Mouse (Mus musculus) frontal cortex, postnatal 25 days (tissue): ENCODE measurements around the gene Ovgp1.
A peak's percentile ranks its signal among the peaks of the same experiment; 100 is the strongest.
"Not testable (repeated sequence)": the region's sequence is repeated elsewhere in the genome, so short reads cannot be mapped to it uniquely, and the experiment has no call there.

Experiments used
- DNase-seq, 2 experiments: peaks; one replicate each; pipeline ENCODE4 v3.0.0; 2022; ENCODE audit warnings: low spot score in 2 of 2

Ovgp1 gene

GRCm38 (mm10) chr3:105973411-105973810 is at the start of gene Ovgp1:
Gene Ovgp1 (plus strand): TSS chr3:105973711.
- no peak for DNase-seq

GRCm38 (mm10) chr3:105924616-105925015 is 48.9 kb upstream of the Ovgp1 start:
- DNase-seq, result no peak

GRCm38 (mm10) chr3:105927561-105928194 is 45.8 kb upstream of the Ovgp1 start:
- no peak for DNase-seq

- DNase-seq, result no peak
Measured at GRCm38 (mm10) chr3:105928195-105928569, 45.3 kb upstream of the Ovgp1 start.

- DNase-seq, result no peak
Measured at GRCm38 (mm10) chr3:105928781-105929180, 44.7 kb upstream of the Ovgp1 start.

GRCm38 (mm10) chr3:105929821-105930220 is 43.7 kb upstream of the Ovgp1 start:
- DNase-seq, result no peak

- DNase-seq, result no peak
Measured at GRCm38 (mm10) chr3:105931095-105931494, 42.4 kb upstream of the Ovgp1 start.

- no peak for DNase-seq
Measured at GRCm38 (mm10) chr3:105932240-105933071, 41.1 kb upstream of the Ovgp1 start, which contains the start of gene I830077J02Rik. Gene I830077J02Rik (minus strand): TSS chr3:105932664.

GRCm38 (mm10) chr3:105933926-105934325 is 39.6 kb upstream of the Ovgp1 start:
- DNase-seq, result no peak

GRCm38 (mm10) chr3:105935033-105935432 is 38.5 kb upstream of the Ovgp1 start:
- no peak for DNase-seq

GRCm38 (mm10) chr3:105936111-105936510 is 37.4 kb upstream of the Ovgp1 start:
- no peak for DNase-seq

GRCm38 (mm10) chr3:105951348-105951747 is 22.2 kb upstream of the Ovgp1 start:
- DNase-seq, result no peak

GRCm38 (mm10) chr3:105957235-105957634 is 16.3 kb upstream of the Ovgp1 start:
- DNase-seq, result no peak

- DNase-seq, result no peak
Measured at GRCm38 (mm10) chr3:105958204-105958603, 15.3 kb upstream of the Ovgp1 start.

- peak; percentile 94 for DNase-seq
Measured at GRCm38 (mm10) chr3:105958974-105959580, 14.4 kb upstream of the Ovgp1 start, which contains the start of gene Wdr77. Gene Wdr77 (plus strand): TSS chr3:105959369.

- no peak for DNase-seq
Measured at GRCm38 (mm10) chr3:105959585-105959984, 13.9 kb upstream of the Ovgp1 start.

GRCm38 (mm10) chr3:105959999-105960398 is 13.5 kb upstream of the Ovgp1 start, which contains the start of gene Atp5f1:
Gene Atp5f1 (minus strand): TSS chr3:105960099.
- no peak for DNase-seq

GRCm38 (mm10) chr3:105960700-105961099 is 12.8 kb upstream of the Ovgp1 start:
- no peak for DNase-seq

GRCm38 (mm10) chr3:105971831-105972446 is 1.6 kb upstream of the Ovgp1 start:
- no peak for DNase-seq

- no peak for DNase-seq
Measured at GRCm38 (mm10) chr3:105974174-105974573, 663 bp downstream of the Ovgp1 start.

- DNase-seq, result not testable (repeated sequence)
Measured at GRCm38 (mm10) chr3:105989611-105990010, 16.1 kb downstream of the Ovgp1 start.
